Mouse (Mus musculus) limb, embryonic 10.5 days (tissue): Measurements from ENCODE around the gene Olfr1231. TPM values are rescaled to one million over a fixed set of nuclear protein-coding genes. Genes with fewer than 3 reads are reported as not detected.

Experiments used
- DNase-seq: peaks from one replicate; pipeline ENCODE4 v3.0.0-alpha.2; 2017; ENCODE audit warnings: low spot score
- H3K27ac ChIP-seq: fragments of 300-500 bp; sonication (generic); 2 replicates; pipeline ENCODE4 v1.5.1; 2016; ENCODE audit warnings: mild to moderate bottlenecking
- H3K27me3 ChIP-seq: fragments of 300-500 bp; sonication (generic); 2 replicates; pipeline ENCODE4 v1.6.1; 2016; ENCODE audit warnings: low read depth, mild to moderate bottlenecking; ENCODE audit not compliant: poor library complexity, severe bottlenecking
- H3K36me3 ChIP-seq: fragments of 300-500 bp; sonication (generic); 2 replicates; pipeline ENCODE4 v1.6.1; 2016; ENCODE audit warnings: mild to moderate bottlenecking, moderate library complexity
- H3K4me1 ChIP-seq: fragments of 300-500 bp; sonication (generic); 2 replicates; pipeline ENCODE4 v1.6.1; 2016
- H3K4me3 ChIP-seq: fragments of 300-500 bp; sonication (generic); 2 replicates; pipeline ENCODE4 v1.5.1; 2016; ENCODE audit warnings: mild to moderate bottlenecking, moderate library complexity
- H3K9me3 ChIP-seq: fragments of 300-500 bp; sonication (generic); replicated peaks from 2 replicates; pipeline ENCODE4 v1.6.1; 2016; ENCODE audit warnings: mild to moderate bottlenecking
- WGBS: fragments of 180-500 bp; shearing (Covaris S2); methylation state at CpG from one replicate; pipeline ENCODE4 v1.1.7; 2016; 5-methylcytosine and 5-hydroxymethylcytosine counted together
- polyA plus RNA-seq: library from polyadenylated mRNA; unstranded; fragments of >200 nt; fragmentation: Nextera tagmentation; extraction: Ambion mirVana; gene quantifications from 2 replicates; pipeline ENCODE4 v1.2.1, GENCODE M21; 2016

The Olfr1231 gene
- polyA plus RNA-seq: not detected in 2 replicates

- 80% methylated on average over 2 of the region's 2 CpGs for WGBS
- H3K4me1 ChIP-seq: no peaks in the 10 kb centered on the region
- H3K36me3 ChIP-seq: no peaks in the 10 kb centered on the region
- H3K4me3 ChIP-seq: no peak within 1 kb of the TSS
- H3K9me3 ChIP-seq: no peaks in the 10 kb centered on the region
- H3K27me3 ChIP-seq: no peaks in the 10 kb centered on the region
- no peak within 1 kb of the TSS for H3K27ac ChIP-seq
- DNase-seq: no peak
Measured at GRCm38 (mm10) chr2:89306974-89307373, at the start of gene Olfr1231. Gene Olfr1231, minus strand, starts transcription at chr2:89307074.

- H3K4me3 ChIP-seq: no peak within 1 kb of the TSS
- no peaks in the 10 kb centered on the region for H3K27me3 ChIP-seq
- H3K27ac ChIP-seq: no peak within 1 kb of the TSS
- H3K36me3 ChIP-seq: no peaks in the 10 kb centered on the region
- DNase-seq: no peak
- H3K9me3 ChIP-seq: no peaks in the 10 kb centered on the region
- no peaks in the 10 kb centered on the region for H3K4me1 ChIP-seq
Measured at GRCm38 (mm10) chr2:89342298-89342697, 35.4 kb upstream of the Olfr1231 start, which contains the start of gene Olfr1233. Gene Olfr1233, minus strand, starts transcription at chr2:89342398.

GRCm38 (mm10) chr2:89329575-89329974 is 22.7 kb upstream of the Olfr1231 start, which contains the start of gene Olfr1232:
Gene Olfr1232, minus strand, starts transcription at chr2:89329675.
- Histone ChIP-seq H3K4me1 (no peaks in the 10 kb centered on the region), H3K27ac (no peak within 1 kb of the TSS), H3K36me3 (no peaks in the 10 kb centered on the region), H3K27me3 (no peaks in the 10 kb centered on the region), H3K4me3 (no peak within 1 kb of the TSS), H3K9me3 (no peaks in the 10 kb centered on the region)
- no peak for DNase-seq

- no peak for DNase-seq
- WGBS: 94% methylated on average over 1 of the region's 1 CpGs
- Histone ChIP-seq H3K27me3 (no peaks in the 10 kb centered on the region), H3K36me3 (no peaks in the 10 kb centered on the region), H3K9me3 (no peaks in the 10 kb centered on the region), H3K4me1 (no peaks in the 10 kb centered on the region), H3K4me3 (no peak within 1 kb of the TSS), H3K27ac (no peak within 1 kb of the TSS)
Measured at GRCm38 (mm10) chr2:89297168-89297567, 9.7 kb downstream of the Olfr1231 start, which contains the start of gene Olfr1230. Gene Olfr1230, minus strand, starts transcription at chr2:89297268.

GRCm38 (mm10) chr2:89287914-89288313 is 19.0 kb downstream of the Olfr1231 start, which contains the start of gene Olfr1229:
Gene Olfr1229, minus strand, starts transcription at chr2:89288014.
- H3K27ac ChIP-seq: no peak within 1 kb of the TSS
- H3K4me3 ChIP-seq: no peak within 1 kb of the TSS
- H3K27me3 ChIP-seq: no peaks in the 10 kb centered on the region
- H3K4me1 ChIP-seq: no peaks in the 10 kb centered on the region
- no peaks in the 10 kb centered on the region for H3K36me3 ChIP-seq
- no peak for DNase-seq
- WGBS: 89% methylated on average over 2 of the region's 2 CpGs
- H3K9me3 ChIP-seq: no peaks in the 10 kb centered on the region

GRCm38 (mm10) chr2:89253962-89254361 is 52.9 kb downstream of the Olfr1231 start, which contains the start of gene Olfr1228:
Gene Olfr1228, minus strand, starts transcription at chr2:89254062.
- Histone ChIP-seq H3K27me3 (no peaks in the 10 kb centered on the region), H3K36me3 (no peaks in the 10 kb centered on the region), H3K4me3 (no peak within 1 kb of the TSS), H3K27ac (no peak within 1 kb of the TSS), H3K4me1 (no peaks in the 10 kb centered on the region), H3K9me3 (no peaks in the 10 kb centered on the region)
- no peak for DNase-seq

Other genes with a start within 250 kb of the Olfr1231 start
- not detected in 2 replicates for gene Olfr1218, start 245.9 kb downstream of the Olfr1231 start, polyA plus RNA-seq
- not detected in 2 replicates for gene Olfr1219, start 223.6 kb downstream of the Olfr1231 start, polyA plus RNA-seq
- not detected in 2 replicates for gene Olfr1220, start 200.2 kb downstream of the Olfr1231 start, polyA plus RNA-seq
- gene Olfr1221, start 189.8 kb downstream of the Olfr1231 start, polyA plus RNA-seq: not detected in 2 replicates
- gene Olfr1222, start 174.0 kb downstream of the Olfr1231 start, polyA plus RNA-seq: not detected in 2 replicates
- gene Olfr1223, start 155.5 kb downstream of the Olfr1231 start, polyA plus RNA-seq: not detected in 2 replicates
- gene Olfr1224-ps1, start 143.0 kb downstream of the Olfr1231 start, polyA plus RNA-seq: not detected in 2 replicates
- gene Olfr1225, start 132.4 kb downstream of the Olfr1231 start, polyA plus RNA-seq: not detected in 2 replicates
- not detected in 2 replicates for gene Olfr1226, start 107.0 kb downstream of the Olfr1231 start, polyA plus RNA-seq
- not detected in 2 replicates for gene Olfr1228, start 53.0 kb downstream of the Olfr1231 start, polyA plus RNA-seq
- not detected in 2 replicates for gene Olfr1229, start 19.1 kb downstream of the Olfr1231 start, polyA plus RNA-seq
- not detected in 2 replicates for gene Olfr1230, start 9.8 kb downstream of the Olfr1231 start, polyA plus RNA-seq
- not detected in 2 replicates for gene Olfr1232, start 22.6 kb upstream of the Olfr1231 start, polyA plus RNA-seq
- not detected in 2 replicates for gene Olfr1233, start 35.3 kb upstream of the Olfr1231 start, polyA plus RNA-seq
- gene Olfr1234, start 57.8 kb upstream of the Olfr1231 start, polyA plus RNA-seq: not detected in 2 replicates
- not detected in 2 replicates for gene Olfr1238, start 102.6 kb upstream of the Olfr1231 start, polyA plus RNA-seq
- not detected in 2 replicates for gene Olfr1239, start 113.3 kb upstream of the Olfr1231 start, polyA plus RNA-seq
- gene Olfr1240, start 135.9 kb upstream of the Olfr1231 start, polyA plus RNA-seq: not detected in 2 replicates
- gene Olfr1241, start 180.1 kb upstream of the Olfr1231 start, polyA plus RNA-seq: not detected in 2 replicates
- gene Olfr1242, start 191.3 kb upstream of the Olfr1231 start, polyA plus RNA-seq: not detected in 2 replicates
- not detected in 2 replicates for gene Olfr1243, start 224.4 kb upstream of the Olfr1231 start, polyA plus RNA-seq